Mouse (Mus musculus) heart, adult 11 months (tissue): Measurements from ENCODE around the gene Sema4d.
"Not testable (repeated sequence)": the region's sequence is repeated elsewhere in the genome, so short reads cannot be mapped to it uniquely, and the experiment has no call there.

Experiments
- DNase-seq: peaks from one replicate; pipeline ENCODE4 v3.0.0; 2022

Sema4d gene

GRCm38 (mm10) chr13:51793425-51793891 is at the start of gene Sema4d:
Gene Sema4d (minus strand): TSS chr13:51793747.
- DNase-seq: peak; percentile 94

- DNase-seq: no peak
Observed at GRCm38 (mm10) chr13:51843298-51843697, 49.8 kb upstream of the Sema4d start.

GRCm38 (mm10) chr13:51842773-51843172 is 49.2 kb upstream of the Sema4d start:
- peak; percentile 96 for DNase-seq

GRCm38 (mm10) chr13:51842191-51842590 is 48.6 kb upstream of the Sema4d start:
- DNase-seq: no peak

GRCm38 (mm10) chr13:51841541-51842115 is 48.1 kb upstream of the Sema4d start:
- DNase-seq: no peak

GRCm38 (mm10) chr13:51840702-51841101 is 47.2 kb upstream of the Sema4d start:
- DNase-seq: no peak

- DNase-seq: no peak
Observed at GRCm38 (mm10) chr13:51839250-51840026, 45.9 kb upstream of the Sema4d start.

- no peak for DNase-seq
Observed at GRCm38 (mm10) chr13:51837402-51837801, 43.9 kb upstream of the Sema4d start.

GRCm38 (mm10) chr13:51835208-51835607 is 41.7 kb upstream of the Sema4d start:
- DNase-seq: not testable (repeated sequence)

GRCm38 (mm10) chr13:51834520-51834919 is 41.0 kb upstream of the Sema4d start:
- no peak for DNase-seq

GRCm38 (mm10) chr13:51834024-51834423 is 40.5 kb upstream of the Sema4d start:
- not testable (repeated sequence) for DNase-seq

GRCm38 (mm10) chr13:51833611-51834010 is 40.1 kb upstream of the Sema4d start:
- DNase-seq: peak; percentile 91

- no peak for DNase-seq
Observed at GRCm38 (mm10) chr13:51832491-51832890, 38.9 kb upstream of the Sema4d start.

- DNase-seq: no peak
Observed at GRCm38 (mm10) chr13:51830744-51831450, 37.4 kb upstream of the Sema4d start.

- no peak for DNase-seq
Observed at GRCm38 (mm10) chr13:51823822-51824495, 30.4 kb upstream of the Sema4d start.

GRCm38 (mm10) chr13:51821988-51822387 is 28.4 kb upstream of the Sema4d start:
- no peak for DNase-seq

GRCm38 (mm10) chr13:51819351-51819750 is 25.8 kb upstream of the Sema4d start:
- DNase-seq: no peak

GRCm38 (mm10) chr13:51818944-51819326 is 25.4 kb upstream of the Sema4d start:
- no peak for DNase-seq

- DNase-seq: peak; percentile 89
Observed at GRCm38 (mm10) chr13:51818170-51818943, 24.8 kb upstream of the Sema4d start.

GRCm38 (mm10) chr13:51816559-51817041 is 23.1 kb upstream of the Sema4d start:
- peak; percentile 91 for DNase-seq

- peak; percentile 89 for DNase-seq
Observed at GRCm38 (mm10) chr13:51815865-51816504, 22.4 kb upstream of the Sema4d start.

GRCm38 (mm10) chr13:51814646-51815045 is 21.1 kb upstream of the Sema4d start:
- no peak for DNase-seq
